Mouse (Mus musculus) forebrain, embryonic 10.5 days (tissue): ENCODE results near the gene Ss18l1. TPM values are rescaled to one million over a fixed set of nuclear protein-coding genes. Genes with fewer than 3 reads are reported as not detected.

Experiments used
- DNase-seq: peaks from one replicate; pipeline ENCODE4 v3.0.0-alpha.2; 2017; ENCODE audit warnings: low spot score; ENCODE audit errors: extremely low spot score
- H3K27ac ChIP-seq: fragments of 300-500 bp; sonication (generic); 2 replicates; pipeline ENCODE4 v1.5.1; 2016; ENCODE audit warnings: mild to moderate bottlenecking
- H3K27me3 ChIP-seq: fragments of 300-500 bp; sonication (generic); 2 replicates; pipeline ENCODE4 v1.6.1; 2016; ENCODE audit warnings: mild to moderate bottlenecking; ENCODE audit not compliant: poor library complexity, severe bottlenecking
- H3K36me3 ChIP-seq: fragments of 300-500 bp; sonication (generic); replicated peaks from 2 replicates; pipeline ENCODE4 v1.6.1; 2016; ENCODE audit warnings: mild to moderate bottlenecking, moderate library complexity
- H3K4me1 ChIP-seq: fragments of 300-500 bp; sonication (generic); 2 replicates; pipeline ENCODE4 v1.6.1; 2016
- H3K4me3 ChIP-seq: fragments of 300-500 bp; sonication (generic); 2 replicates; pipeline ENCODE4 v1.5.1; 2016; ENCODE audit warnings: mild to moderate bottlenecking, moderate library complexity
- H3K9me3 ChIP-seq: fragments of 300-500 bp; sonication (generic); 2 replicates; pipeline ENCODE4 v1.6.1; 2016; ENCODE audit warnings: mild to moderate bottlenecking, moderate library complexity
- WGBS: fragments of 180-500 bp; shearing (Covaris S2); methylation state at CpG from one replicate; pipeline ENCODE4 v1.1.7; 2016; 5-methylcytosine and 5-hydroxymethylcytosine counted together
- polyA plus RNA-seq: library from polyadenylated mRNA; unstranded; fragments of >200 nt; fragmentation: Nextera tagmentation; extraction: Ambion mirVana; gene quantifications from 2 replicates; pipeline ENCODE4 v1.2.1, GENCODE M21; 2016

Ss18l1 gene
- polyA plus RNA-seq, 1 experiment from 2014 or later = 7.0 TPM

GRCm38 (mm10) chr2:180072886-180073285, 30.6 kb downstream of the Ss18l1 start:
- 88% methylated on average over 7 of the region's 7 CpGs for WGBS
- Histone ChIP-seq H3K9me3 (no peaks in the 10 kb centered on the region), H3K4me1 (peaks cover 22% of the 10 kb centered on the region), H3K4me3 (no peak overlapping the region), H3K36me3 (peaks cover 35% of the 10 kb centered on the region), H3K27ac (no peak overlapping the region), H3K27me3 (no peaks in the 10 kb centered on the region)
- DNase-seq = no peak

- H3K9me3 ChIP-seq = no peaks in the 10 kb centered on the region
- WGBS = 68% methylated on average over 3 of the region's 3 CpGs
- H3K27ac ChIP-seq = no peak overlapping the region
- H3K4me1 ChIP-seq = no peaks in the 10 kb centered on the region
- H3K36me3 ChIP-seq = peaks cover 50% of the 10 kb centered on the region
- DNase-seq = no peak
- no peak overlapping the region for H3K4me3 ChIP-seq
- H3K27me3 ChIP-seq = no peaks in the 10 kb centered on the region
Observed at GRCm38 (mm10) chr2:180077622-180078021, 35.3 kb downstream of the Ss18l1 start.

GRCm38 (mm10) chr2:180080680-180081079, 38.4 kb downstream of the Ss18l1 start:
- Histone ChIP-seq H3K27me3 (no peaks in the 10 kb centered on the region), H3K9me3 (no peaks in the 10 kb centered on the region), H3K4me1 (peaks cover 11% of the 10 kb centered on the region), H3K27ac (no peak overlapping the region), H3K4me3 (no peak overlapping the region), H3K36me3 (peaks cover 68% of the 10 kb centered on the region)
- DNase-seq = no peak
- 95% methylated on average over 8 of the region's 8 CpGs for WGBS

DNA sequence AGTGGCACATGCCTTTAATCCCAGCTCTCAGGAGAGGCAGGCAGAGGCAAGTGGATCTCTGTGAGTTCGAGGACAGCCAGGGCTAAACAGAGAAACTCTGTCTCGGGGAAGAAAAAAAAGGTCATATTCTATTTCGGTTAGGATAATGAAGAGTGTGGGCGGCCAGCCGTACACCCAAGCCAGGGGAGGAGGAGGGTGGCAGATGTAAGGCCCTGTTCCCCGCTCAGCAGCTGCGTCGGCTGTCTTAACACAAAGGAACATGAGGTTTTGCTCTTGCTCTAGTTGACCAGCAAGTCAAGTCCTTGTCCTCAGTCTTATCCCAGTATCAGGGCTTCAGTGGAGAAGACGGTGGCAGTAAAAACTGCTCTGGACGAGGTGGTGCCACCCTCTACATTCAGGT, 40.8 kb downstream of the Ss18l1 start:
- peaks cover 74% of the 10 kb centered on the region for H3K36me3 ChIP-seq

GRCm38 (mm10) chr2:180084565-180084964, 42.3 kb downstream of the Ss18l1 start:
- no peaks in the 10 kb centered on the region for H3K27me3 ChIP-seq
- H3K36me3 ChIP-seq = peaks cover 59% of the 10 kb centered on the region
- H3K4me3 ChIP-seq = no peak overlapping the region
- peaks cover 22% of the 10 kb centered on the region for H3K4me1 ChIP-seq
- H3K9me3 ChIP-seq = no peaks in the 10 kb centered on the region
- WGBS = 53% methylated on average over 3 of the region's 3 CpGs
- H3K27ac ChIP-seq = no peak overlapping the region
- no peak for DNase-seq

More for the DNA sequence above, 40.8 kb downstream of the Ss18l1 start:
- Histone ChIP-seq H3K4me3 (no peak overlapping the region), H3K27ac (no peak overlapping the region), H3K27me3 (no peaks in the 10 kb centered on the region), H3K4me1 (peaks cover 16% of the 10 kb centered on the region), H3K9me3 (no peaks in the 10 kb centered on the region)
- WGBS = 92% methylated on average over 10 of the region's 10 CpGs
- no peak for DNase-seq

DNA sequence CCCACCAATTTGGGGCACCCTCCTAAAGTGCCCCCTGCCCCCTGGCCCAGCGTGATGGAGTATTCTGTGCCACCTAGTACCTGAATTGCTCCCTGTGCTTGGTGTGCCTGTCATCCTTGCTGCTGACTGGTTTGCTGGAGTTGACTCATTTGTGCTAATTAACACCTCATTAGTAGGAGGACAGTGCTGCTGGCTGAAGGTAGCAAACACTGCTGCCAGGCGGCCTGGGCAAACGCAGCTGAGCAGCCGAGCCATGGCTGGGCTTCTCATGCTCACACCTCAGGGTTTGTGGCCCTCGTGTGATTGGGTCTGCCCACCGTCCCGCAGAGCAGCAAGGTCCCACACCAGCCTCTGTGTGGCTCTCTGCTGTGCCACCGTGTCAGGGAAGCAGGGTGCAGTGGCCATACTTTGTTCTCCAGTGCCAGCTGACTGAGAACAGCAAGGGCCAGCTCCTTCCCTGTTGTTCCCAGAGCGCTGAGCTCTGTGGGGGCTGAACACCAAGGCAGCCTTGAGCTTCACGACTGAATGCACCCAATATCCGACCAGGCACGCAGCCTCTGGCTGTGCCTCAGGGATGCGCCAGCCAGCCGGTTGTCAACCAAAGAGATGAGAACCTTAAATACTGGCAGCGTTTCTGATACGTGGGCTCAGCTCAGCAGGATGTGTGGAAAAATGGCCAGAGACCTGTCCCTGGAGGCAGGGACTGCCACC, 43.8 kb downstream of the Ss18l1 start:
- no peak for DNase-seq
- no peak overlapping the region for H3K4me3 ChIP-seq
- WGBS = 84% methylated on average over 16 of the region's 16 CpGs
- H3K27ac ChIP-seq = no peak overlapping the region
- no peaks in the 10 kb centered on the region for H3K9me3 ChIP-seq
- H3K4me1 ChIP-seq = peaks cover 22% of the 10 kb centered on the region
- no peaks in the 10 kb centered on the region for H3K27me3 ChIP-seq
- H3K36me3 ChIP-seq = peaks cover 53% of the 10 kb centered on the region

DNA sequence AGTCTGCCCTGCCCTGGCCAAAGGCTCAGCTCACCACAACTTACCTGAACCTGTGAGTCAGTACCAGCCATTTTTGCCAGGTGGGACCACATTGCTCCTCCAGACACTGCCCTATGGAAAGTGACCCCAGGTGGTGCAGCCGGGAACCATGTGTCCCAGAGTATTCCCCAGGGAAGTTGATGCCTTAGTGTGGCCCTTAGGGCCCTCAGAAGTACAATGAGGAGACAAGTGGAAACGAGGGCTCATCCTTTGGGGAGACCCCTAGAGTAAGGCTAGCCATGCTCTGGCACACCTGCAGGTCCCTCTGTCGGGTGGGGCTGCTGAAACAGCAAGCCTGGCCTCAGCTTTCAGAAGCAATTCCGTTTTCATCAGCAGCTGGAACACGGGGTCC, 44.3 kb downstream of the Ss18l1 start:
- Histone ChIP-seq H3K9me3 (no peaks in the 10 kb centered on the region), H3K4me3 (no peak overlapping the region), H3K27ac (no peak overlapping the region), H3K27me3 (no peaks in the 10 kb centered on the region), H3K4me1 (peaks cover 22% of the 10 kb centered on the region), H3K36me3 (peaks cover 51% of the 10 kb centered on the region)
- WGBS = 86% methylated on average over 5 of the region's 5 CpGs
- no peak for DNase-seq

GRCm38 (mm10) chr2:180087472-180087871, 45.2 kb downstream of the Ss18l1 start:
- 89% methylated on average over 4 of the region's 4 CpGs for WGBS

GRCm38 (mm10) chr2:180090285-180090684, 48.0 kb downstream of the Ss18l1 start:
- Histone ChIP-seq H3K36me3 (peaks cover 22% of the 10 kb centered on the region), H3K27me3 (no peaks in the 10 kb centered on the region), H3K27ac (no peak overlapping the region), H3K9me3 (no peaks in the 10 kb centered on the region), H3K4me3 (no peak overlapping the region), H3K4me1 (peaks cover 14% of the 10 kb centered on the region)
- no peak for DNase-seq
- 73% methylated on average over 11 of the region's 11 CpGs for WGBS

More at GRCm38 (mm10) chr2:180087472-180087871, 45.2 kb downstream of the Ss18l1 start:
- H3K4me1 ChIP-seq = peaks cover 22% of the 10 kb centered on the region
- peaks cover 43% of the 10 kb centered on the region for H3K36me3 ChIP-seq
- H3K9me3 ChIP-seq = no peaks in the 10 kb centered on the region
- H3K27ac ChIP-seq = no peak overlapping the region
- no peak for DNase-seq
- H3K27me3 ChIP-seq = no peaks in the 10 kb centered on the region
- no peak overlapping the region for H3K4me3 ChIP-seq

- Histone ChIP-seq H3K4me3 (no peak overlapping the region), H3K4me1 (peaks cover 27% of the 10 kb centered on the region), H3K9me3 (no peaks in the 10 kb centered on the region), H3K36me3 (no peaks in the 10 kb centered on the region), H3K27me3 (peaks cover 49% of the 10 kb centered on the region), H3K27ac (no peak overlapping the region)
- 37% methylated on average over 5 of the region's 5 CpGs for WGBS
- no peak for DNase-seq
Observed at GRCm38 (mm10) chr2:180095711-180096110, 53.4 kb downstream of the Ss18l1 start.

GRCm38 (mm10) chr2:180097585-180097984, 55.3 kb downstream of the Ss18l1 start:
- Histone ChIP-seq H3K4me3 (no peak overlapping the region), H3K27me3 (peaks cover 68% of the 10 kb centered on the region), H3K36me3 (no peaks in the 10 kb centered on the region), H3K27ac (0 out of 2 replicates have a peak overlapping the region, but pooled peaks have one; percentile 6), H3K9me3 (no peaks in the 10 kb centered on the region), H3K4me1 (peaks cover 27% of the 10 kb centered on the region)
- no peak for DNase-seq
- WGBS = 63% methylated on average over 3 of the region's 3 CpGs

DNA sequence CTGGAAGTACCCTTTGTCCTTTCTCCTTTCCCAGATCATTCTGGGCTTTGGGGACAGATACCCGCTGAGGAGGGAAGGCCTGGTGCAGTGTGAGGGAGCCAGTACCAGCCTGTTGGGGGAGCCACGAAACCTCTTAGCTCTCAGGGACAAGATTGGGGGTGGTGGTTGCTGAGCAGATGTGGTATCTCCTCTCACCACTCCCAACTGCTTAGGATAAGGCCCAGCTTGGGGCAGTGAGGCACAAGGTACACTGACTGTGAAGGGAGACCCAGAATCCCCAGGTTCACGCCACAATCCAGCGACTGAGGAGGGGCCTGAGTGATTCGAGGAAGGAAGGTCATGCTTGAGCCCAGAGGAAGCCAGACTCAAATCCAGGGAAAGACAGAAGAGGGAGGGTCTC, 55.9 kb downstream of the Ss18l1 start:
- Histone ChIP-seq H3K27me3 (peaks cover 74% of the 10 kb centered on the region), H3K36me3 (no peaks in the 10 kb centered on the region), H3K4me3 (no peak overlapping the region), H3K27ac (no peak overlapping the region), H3K9me3 (no peaks in the 10 kb centered on the region), H3K4me1 (peaks cover 33% of the 10 kb centered on the region)
- 35% methylated on average over 5 of the region's 5 CpGs for WGBS
- DNase-seq = no peak

DNA sequence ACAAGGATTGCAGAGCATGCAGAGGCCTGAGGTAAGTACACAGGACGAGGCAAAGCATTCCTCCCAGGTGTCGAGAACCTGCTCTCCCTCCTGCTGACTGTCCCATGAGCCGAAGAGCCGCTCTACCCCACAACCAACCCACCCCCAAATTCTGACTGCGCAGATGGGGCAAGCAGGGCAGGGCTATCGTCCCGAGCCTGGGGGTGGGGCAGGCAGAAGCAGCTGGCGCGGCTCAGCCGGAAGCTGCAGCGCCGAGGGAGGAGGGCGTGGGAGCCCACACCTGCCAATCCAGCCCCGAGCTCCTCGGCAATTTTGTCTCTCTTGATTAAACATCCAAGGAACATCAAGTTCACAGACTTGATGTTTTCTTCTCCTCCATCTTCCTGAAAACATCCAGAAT, 57.2 kb downstream of the Ss18l1 start:
- H3K9me3 ChIP-seq = no peaks in the 10 kb centered on the region
- DNase-seq = no peak
- no peak overlapping the region for H3K27ac ChIP-seq
- H3K27me3 ChIP-seq = peaks cover 87% of the 10 kb centered on the region
- H3K4me1 ChIP-seq = peaks cover 47% of the 10 kb centered on the region
- 21% methylated on average over 15 of the region's 15 CpGs for WGBS
- H3K36me3 ChIP-seq = no peaks in the 10 kb centered on the region
- no peak overlapping the region for H3K4me3 ChIP-seq
